Mouse (Mus musculus): ENCODE measurements at regions not wholly inside any gene's neighbourhood (a gene's known extent, or its start where the extent isn't known, plus 50 kb on each side); places are given as distances from the start of the nearest gene placed in this dataset.

- Histone ChIP-seq H3K36me3 (no peaks in the 10 kb centered on the region), H3K9ac (no peak overlapping the region), H3K27me3 (no peaks in the 10 kb centered on the region), H3K27ac (no peak overlapping the region), H3K9me3 (no peaks in the 10 kb centered on the region), H3K4me1 (peaks cover 11% of the 10 kb centered on the region), H3K4me3 (no peak overlapping the region), H3K4me2 (no peak overlapping the region)
- no peak for ATAC-seq (ENCODE audit: insufficient number of reproducible peaks, low FRiP score, low TSS enrichment, low read depth)
- 55% methylated on average over 9 of the region's 9 CpGs for WGBS
Observed at GRCm38 (mm10) chr13:112192192-112192905, 95.9 kb upstream of the Ankrd55 start.

GRCm38 (mm10) chr13:112193676-112194075 lies 94.6 kb upstream of the Ankrd55 start:
- Histone ChIP-seq H3K9ac (no peak overlapping the region), H3K9me3 (no peaks in the 10 kb centered on the region), H3K27ac (no peak overlapping the region), H3K27me3 (no peaks in the 10 kb centered on the region), H3K4me2 (no peak overlapping the region), H3K36me3 (no peaks in the 10 kb centered on the region), H3K4me1 (peaks cover 13% of the 10 kb centered on the region), H3K4me3 (no peak overlapping the region)
- 70% methylated on average over 5 of the region's 5 CpGs for WGBS
- no peak for ATAC-seq (ENCODE audit: insufficient number of reproducible peaks, low FRiP score, low TSS enrichment, low read depth)

DNA sequence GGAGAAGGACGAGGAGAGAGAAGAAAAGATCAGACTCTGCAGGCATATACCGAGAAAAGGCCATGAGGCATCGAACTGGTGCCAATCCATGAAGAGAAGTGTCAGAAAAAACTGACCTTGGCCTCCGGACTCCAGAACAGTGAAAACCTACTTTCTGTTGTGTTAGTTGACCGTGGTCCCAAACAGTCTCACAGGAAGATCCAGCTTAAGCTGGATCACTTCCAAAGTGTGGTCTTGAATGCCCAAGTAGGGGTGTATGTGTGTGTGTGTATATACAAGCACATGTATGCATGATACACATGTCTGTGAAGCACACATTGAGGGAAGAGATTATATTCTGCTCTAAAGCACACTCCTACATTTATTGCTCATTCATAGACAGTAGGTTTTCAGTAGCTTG lies 93.3 kb upstream of the Ankrd55 start:
- no peak for ATAC-seq (ENCODE audit: insufficient number of reproducible peaks, low FRiP score, low TSS enrichment, low read depth)
- H3K4me1 ChIP-seq, result peaks cover 9% of the 10 kb centered on the region
- WGBS, result 84% methylated on average over 5 of the region's 5 CpGs
- H3K36me3 ChIP-seq, result no peaks in the 10 kb centered on the region
- no peak overlapping the region for H3K4me3 ChIP-seq
- no peaks in the 10 kb centered on the region for H3K9me3 ChIP-seq
- H3K9ac ChIP-seq, result no peak overlapping the region
- H3K27ac ChIP-seq, result no peak overlapping the region
- H3K27me3 ChIP-seq, result no peaks in the 10 kb centered on the region
- no peak overlapping the region for H3K4me2 ChIP-seq

GRCm38 (mm10) chr13:112196789-112197188 lies 91.5 kb upstream of the Ankrd55 start:
- no peaks in the 10 kb centered on the region for H3K9me3 ChIP-seq
- no peaks in the 10 kb centered on the region for H3K36me3 ChIP-seq
- H3K4me1 ChIP-seq, result peaks cover 9% of the 10 kb centered on the region
- WGBS, result 8% methylated on average over 13 of the region's 13 CpGs
- H3K9ac ChIP-seq, result no peak overlapping the region
- H3K4me3 ChIP-seq, result peak overlapping the region; percentile 10; the same call in 1 of the 2 replicates
- peak overlapping the region; percentile 38 for H3K4me2 ChIP-seq
- no peaks in the 10 kb centered on the region for H3K27me3 ChIP-seq
- no peak for ATAC-seq (ENCODE audit: insufficient number of reproducible peaks, low FRiP score, low TSS enrichment, low read depth)
- H3K27ac ChIP-seq, result no peak overlapping the region

DNA sequence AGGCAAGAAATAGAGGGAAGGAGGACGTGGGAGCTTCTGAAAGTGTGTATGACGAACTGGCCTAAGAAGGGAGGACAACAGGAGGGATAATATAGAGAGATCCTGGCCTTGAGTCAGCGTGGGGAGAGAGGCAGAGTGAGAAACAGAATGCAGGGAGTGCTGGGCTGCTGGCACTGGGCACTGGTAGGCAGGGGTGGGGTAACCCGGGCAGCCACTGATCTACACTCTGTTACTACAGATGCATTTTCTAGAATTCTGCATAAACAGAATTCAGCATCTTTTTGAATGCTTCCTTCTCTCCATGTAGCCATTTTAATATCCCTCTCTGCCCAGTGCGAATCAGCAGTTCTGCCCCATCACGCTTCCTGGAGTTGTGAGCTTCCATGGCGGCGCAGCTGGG lies 84.5 kb upstream of the Ankrd55 start:
- 0 out of 2 replicates have a peak, but pooled peaks cover 3% of the 10 kb centered on the region for H3K4me1 ChIP-seq
- H3K27me3 ChIP-seq, result no peaks in the 10 kb centered on the region
- ATAC-seq (ENCODE audit: insufficient number of reproducible peaks, low FRiP score, low TSS enrichment, low read depth), result no peak
- H3K4me3 ChIP-seq, result no peak overlapping the region
- no peaks in the 10 kb centered on the region for H3K36me3 ChIP-seq
- H3K4me2 ChIP-seq, result no peak overlapping the region
- WGBS, result 86% methylated on average over 8 of the region's 8 CpGs
- no peak overlapping the region for H3K9ac ChIP-seq
- H3K27ac ChIP-seq, result no peak overlapping the region
- H3K9me3 ChIP-seq, result no peaks in the 10 kb centered on the region

- Histone ChIP-seq H3K36me3 (no peaks in the 10 kb centered on the region), H3K27ac (no peak overlapping the region), H3K9ac (no peak overlapping the region), H3K27me3 (no peaks in the 10 kb centered on the region), H3K4me1 (0 out of 2 replicates have a peak, but pooled peaks cover 3% of the 10 kb centered on the region), H3K9me3 (no peaks in the 10 kb centered on the region), H3K4me3 (no peak overlapping the region), H3K4me2 (no peak overlapping the region)
- ATAC-seq (ENCODE audit: insufficient number of reproducible peaks, low FRiP score, low TSS enrichment, low read depth), result no peak
- 65% methylated on average over 3 of the region's 3 CpGs for WGBS
Observed at GRCm38 (mm10) chr13:112204204-112204603, 84.0 kb upstream of the Ankrd55 start.

GRCm38 (mm10) chr13:112204813-112205212 lies 83.4 kb upstream of the Ankrd55 start:
- H3K4me3 ChIP-seq, result no peak overlapping the region
- H3K9me3 ChIP-seq, result no peaks in the 10 kb centered on the region
- no peak for ATAC-seq (ENCODE audit: insufficient number of reproducible peaks, low FRiP score, low TSS enrichment, low read depth)
- H3K4me1 ChIP-seq, result 0 out of 2 replicates have a peak, but pooled peaks cover 3% of the 10 kb centered on the region
- no peak overlapping the region for H3K4me2 ChIP-seq
- no peaks in the 10 kb centered on the region for H3K27me3 ChIP-seq
- 73% methylated on average over 5 of the region's 5 CpGs for WGBS
- H3K9ac ChIP-seq, result no peak overlapping the region
- no peak overlapping the region for H3K27ac ChIP-seq
- H3K36me3 ChIP-seq, result no peaks in the 10 kb centered on the region

- 0 out of 2 replicates have a peak, but pooled peaks cover 3% of the 10 kb centered on the region for H3K4me1 ChIP-seq
- H3K9ac ChIP-seq, result no peak overlapping the region
- H3K36me3 ChIP-seq, result no peaks in the 10 kb centered on the region
- no peaks in the 10 kb centered on the region for H3K27me3 ChIP-seq
- no peaks in the 10 kb centered on the region for H3K9me3 ChIP-seq
- H3K4me3 ChIP-seq, result no peak overlapping the region
- 47% methylated on average over 12 of the region's 12 CpGs for WGBS
- no peak for ATAC-seq (ENCODE audit: insufficient number of reproducible peaks, low FRiP score, low TSS enrichment, low read depth)
- no peak overlapping the region for H3K4me2 ChIP-seq
- H3K27ac ChIP-seq, result no peak overlapping the region
Observed at GRCm38 (mm10) chr13:112207617-112208235, 80.5 kb upstream of the Ankrd55 start.

- no peaks in the 10 kb centered on the region for H3K27me3 ChIP-seq
- no peak overlapping the region for H3K9ac ChIP-seq
- H3K4me3 ChIP-seq, result no peak overlapping the region
- H3K36me3 ChIP-seq, result no peaks in the 10 kb centered on the region
- H3K9me3 ChIP-seq, result no peaks in the 10 kb centered on the region
- WGBS, result 68% methylated on average over 9 of the region's 9 CpGs
- 0 out of 2 replicates have a peak, but pooled peaks cover 3% of the 10 kb centered on the region for H3K4me1 ChIP-seq
- H3K27ac ChIP-seq, result no peak overlapping the region
- no peak for ATAC-seq (ENCODE audit: insufficient number of reproducible peaks, low FRiP score, low TSS enrichment, low read depth)
- H3K4me2 ChIP-seq, result no peak overlapping the region
Observed at GRCm38 (mm10) chr13:112211841-112212240, 76.4 kb upstream of the Ankrd55 start.

DNA sequence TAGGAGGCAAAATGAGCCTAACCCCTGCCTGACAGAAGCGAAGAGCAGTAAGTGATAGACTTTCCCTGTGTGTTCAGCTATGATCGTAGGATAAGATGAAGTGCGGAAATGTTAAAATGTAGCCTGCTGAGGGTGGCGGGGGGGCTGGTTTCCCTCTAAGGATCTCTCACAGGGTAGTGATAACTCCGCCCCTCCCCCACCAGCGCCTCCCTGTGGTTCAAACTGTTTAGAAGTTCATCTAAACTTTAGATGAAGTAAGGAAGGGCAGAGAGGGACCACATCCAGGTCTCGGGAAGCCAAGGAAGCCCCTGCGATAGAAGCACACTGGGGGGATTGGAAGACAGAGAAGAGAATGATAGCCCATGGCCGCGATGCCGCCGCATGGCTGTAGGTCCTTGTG lies 75.9 kb upstream of the Ankrd55 start:
- ATAC-seq (ENCODE audit: insufficient number of reproducible peaks, low FRiP score, low TSS enrichment, low read depth), result no peak

DNA sequence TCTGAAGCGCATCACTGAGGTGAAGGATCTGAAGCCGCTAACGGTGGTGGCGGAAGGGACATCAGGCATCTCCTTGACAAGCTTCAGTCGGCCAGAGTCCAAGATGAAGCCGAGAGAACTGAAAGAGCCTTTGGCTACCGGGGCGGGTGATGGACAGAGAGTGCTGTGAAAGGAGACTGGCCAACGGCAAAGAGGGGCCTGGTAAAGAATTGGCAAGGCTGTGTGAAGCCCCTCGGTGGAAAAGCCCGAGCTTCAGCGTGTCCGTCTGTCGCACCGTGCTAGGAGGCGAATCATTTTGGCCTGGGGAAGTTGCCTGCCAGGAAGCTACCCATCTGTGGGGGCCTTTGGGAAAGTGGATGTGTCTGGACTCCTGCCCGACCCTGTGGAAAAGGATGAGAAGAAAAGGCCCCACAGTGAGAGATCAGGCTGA lies 74.6 kb upstream of the Ankrd55 start:
- Histone ChIP-seq H3K4me3 (no peak overlapping the region), H3K9ac (no peak overlapping the region), H3K27ac (no peak overlapping the region), H3K9me3 (no peaks in the 10 kb centered on the region), H3K36me3 (no peaks in the 10 kb centered on the region), H3K4me1 (no peaks in the 10 kb centered on the region), H3K27me3 (no peaks in the 10 kb centered on the region), H3K4me2 (no peak overlapping the region)
- no peak for ATAC-seq (ENCODE audit: insufficient number of reproducible peaks, low FRiP score, low TSS enrichment, low read depth)
- 84% methylated on average over 17 of the region's 17 CpGs for WGBS

More for the DNA sequence above, 75.9 kb upstream of the Ankrd55 start:
- Histone ChIP-seq H3K9ac (no peak overlapping the region), H3K27ac (no peak overlapping the region), H3K4me3 (no peak overlapping the region), H3K36me3 (no peaks in the 10 kb centered on the region), H3K27me3 (no peaks in the 10 kb centered on the region), H3K4me2 (no peak overlapping the region), H3K9me3 (no peaks in the 10 kb centered on the region), H3K4me1 (0 out of 2 replicates have a peak, but pooled peaks cover 3% of the 10 kb centered on the region)
- WGBS, result 86% methylated on average over 12 of the region's 12 CpGs

DNA sequence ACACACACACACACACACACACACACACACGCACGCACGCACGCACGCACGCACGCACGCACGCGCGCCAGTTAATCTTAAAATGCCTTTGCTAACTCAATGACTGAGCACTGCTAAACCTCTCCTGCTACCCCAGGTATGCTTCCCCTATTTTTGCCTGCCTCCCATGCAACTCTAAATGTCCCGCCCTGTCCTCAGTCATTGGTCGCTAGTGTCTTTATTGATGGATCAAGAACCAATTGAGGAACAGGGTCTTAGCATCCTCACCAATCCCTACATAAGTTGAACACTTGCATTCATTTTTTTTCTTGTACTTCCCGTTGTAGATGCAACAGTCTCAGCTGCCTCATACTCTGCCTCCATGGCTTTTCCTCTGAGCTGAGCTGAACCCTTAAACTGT lies 72.2 kb upstream of the Ankrd55 start:
- 96% methylated on average over 14 of the region's 14 CpGs for WGBS
- no peak overlapping the region for H3K4me2 ChIP-seq
- no peak overlapping the region for H3K4me3 ChIP-seq
- H3K9me3 ChIP-seq, result no peaks in the 10 kb centered on the region
- ATAC-seq (ENCODE audit: insufficient number of reproducible peaks, low FRiP score, low TSS enrichment, low read depth), result no peak
- no peaks in the 10 kb centered on the region for H3K36me3 ChIP-seq
- H3K27ac ChIP-seq, result no peak overlapping the region
- H3K27me3 ChIP-seq, result no peaks in the 10 kb centered on the region
- no peak overlapping the region for H3K9ac ChIP-seq
- no peaks in the 10 kb centered on the region for H3K4me1 ChIP-seq
